Comparison of ENCODE assay signal across 8 mouse cellular contexts in genomic region chr11:58948542-58949479, GRCm38 (mm10). TPM values are rescaled to one million over a fixed set of nuclear protein-coding genes. Genes with fewer than 3 reads are reported as not detected.
DNase-seq lines count a peak whose midpoint lies in the region; ATAC-seq lines count a peak whose summit lies in the region.

Gene Hist3h2ba (plus strand): TSS chr11:58948920.

- H3K4me2 ChIP-seq in intestine, embryonic 15.5 days (replicated peaks): peak within 1 kb of the TSS; percentile 76

- H3K27ac ChIP-seq in intestine, embryonic 15.5 days: peak within 1 kb of the TSS; percentile 85

- intact Hi-C loops in left cerebral cortex, postnatal 10 days (cut with DNase I): no loop called here

- H3K4me3 ChIP-seq in intestine, embryonic 15.5 days (replicated peaks): peak within 1 kb of the TSS; percentile 48

- peak; percentile 93 for ATAC-seq in activated CD4-positive, CD25-positive, alpha-beta regulatory T cell, adult 4 months
- ATAC-seq in intestine, embryonic 15.5 days: peak; percentile 92
- peak; percentile 78 for ATAC-seq in megakaryocyte progenitor cell, adult 5-6 weeks (replicated peaks; ENCODE audit: poor library complexity)

- peaks cover 10% of the 10 kb centered on the region for H3K4me1 ChIP-seq in intestine, embryonic 15.5 days (replicated peaks)

- peak; percentile 87 to 88 for DNase-seq in cerebellum, postnatal 10 days
- peak; percentile 86 to 93 for DNase-seq in frontal cortex, adult 2 months (ENCODE audit: extremely low spot score in 1 of 2, low spot score in 1 of 2)
- DNase-seq in left cerebral cortex, postnatal 10 days (ENCODE audit: extremely low spot score in 1 of 2, low spot score in 2 of 2): peak; percentile 67 to 89
- peak; percentile 75 to 79 for DNase-seq in right cerebral cortex, postnatal 36 days (ENCODE audit: low spot score in 2 of 2)
- DNase-seq in ovary, postnatal 10 days (ENCODE audit: low spot score): no peak

- H3K9ac ChIP-seq in intestine, embryonic 15.5 days: peak within 1 kb of the TSS; percentile 56

- no peaks in the 10 kb centered on the region for H3K36me3 ChIP-seq in intestine, embryonic 15.5 days

- H3K27me3 ChIP-seq in intestine, embryonic 15.5 days (replicated peaks): no peaks in the 10 kb centered on the region

- under 1% methylated on average over 48 of the region's 48 CpGs for WGBS in intestine, embryonic 15.5 days

- no peaks in the 10 kb centered on the region for H3K9me3 ChIP-seq in intestine, embryonic 15.5 days

RNA-seq across cellular contexts. Expression of gene Hist3h2ba, which starts in this region (rescaled TPM):
- polyA plus RNA-seq in activated CD4-positive, CD25-positive, alpha-beta regulatory T cell, adult 4 months (2017; shearing (Covaris generic)): 1 to 10 TPM; 1.8 to 4.2 TPM
- 174 and 184 TPM in 2 replicates for polyA plus RNA-seq in frontal cortex, adult 2 months (2012; rRNA removed)
- polyA plus RNA-seq in intestine, embryonic 15.5 days (2015; fragmentation: Nextera tagmentation; extraction: Ambion mirVana): 39.9 and 40.0 TPM in 2 replicates
- total RNA-seq in left cerebral cortex, postnatal 10 days (2021): 100 to 1,000 TPM; 172 to 180 TPM
- total RNA-seq in megakaryocyte progenitor cell, adult 5-6 weeks (2015): 1.6 and 1.9 TPM in 2 replicates
- total RNA-seq in megakaryocyte progenitor cell, adult 5-6 weeks (2017): 1.8 and 2.3 TPM in 2 replicates

Comparison
In these comparisons a context has a peak if more than half of its experiments do, and no peak if none do; other contexts are left out.
1. RNA of gene Hist3h2ba (total RNA-seq): 172 to 180 TPM in left cerebral cortex, postnatal 10 days; 1.6 to 2.3 TPM in megakaryocyte progenitor cell, adult 5-6 weeks; every median in the first group is over 10 times any median in the second.
2. Peak in every context shown above with its lines, with median percentiles within 50 percentile points of each other: ATAC-seq.